Mouse (Mus musculus) G1E (cell line): ENCODE measurements at regions not wholly inside any gene's neighbourhood (a gene's known extent, or its start where the extent isn't known, plus 50 kb on each side); places are given as distances from the start of the nearest gene placed in this dataset.

Experiments
- CTCF ChIP-seq: IDR thresholded peaks from 2 replicates; pipeline ENCODE4 v1.5.1; 2012; ENCODE audit warnings: low read depth, low read length, inconsistent platforms, mixed read lengths
- GATA1 ChIP-seq: IDR thresholded peaks from 2 replicates; pipeline ENCODE4 v1.6.1; 2012; ENCODE audit warnings: borderline replicate concordance, low read length, inconsistent platforms, mixed read lengths
- POLR2AphosphoS5 ChIP-seq: IDR thresholded peaks from 2 replicates; pipeline ENCODE4 v1.6.1; 2012; ENCODE audit warnings: low read depth, low read length, inconsistent platforms; ENCODE audit not compliant: insufficient replicate concordance
- TAL1 ChIP-seq: conservative IDR thresholded peaks from 2 replicates; pipeline ENCODE4 v1.6.1; 2012; ENCODE audit warnings: low read depth, low read length, inconsistent platforms, mixed read lengths

DNA sequence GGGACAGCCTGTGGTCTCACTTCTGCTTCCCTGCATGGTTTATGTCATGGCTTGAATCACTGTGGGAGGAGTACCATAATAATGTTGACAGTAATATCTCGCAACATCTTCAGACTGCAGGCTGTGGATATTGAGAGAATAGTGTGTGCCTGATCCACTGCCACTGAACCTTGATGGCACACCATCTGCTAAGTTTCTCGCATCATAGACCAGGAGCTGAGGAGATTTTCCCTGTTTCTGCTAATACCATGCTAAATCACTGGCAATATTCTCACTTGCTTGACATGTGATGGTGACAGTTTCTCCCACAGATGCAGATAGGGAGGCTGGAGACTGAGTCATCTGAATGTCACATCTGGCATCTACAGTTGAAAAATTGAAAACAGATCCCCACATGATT lies 912.7 kb downstream of the Rpia start:
- TF ChIP-seq CTCF (no peak), POLR2AphosphoS5 (no peak), GATA1 (no peak), TAL1 (no peak)
